Mouse (Mus musculus) myocyte (in vitro differentiated cells): ENCODE results near the gene 4931406P16Rik. TPM values are rescaled to one million over a fixed set of nuclear protein-coding genes. Genes with fewer than 3 reads are reported as not detected.

Experiments used
- H3K27me3 ChIP-seq: one replicate; pipeline ENCODE4 v1.6.1; 2011; ENCODE audit not compliant: control insufficient read depth, insufficient read depth, insufficient read length
- H3K36me3 ChIP-seq: one replicate; pipeline ENCODE4 v1.6.1; 2011; ENCODE audit not compliant: control insufficient read depth, insufficient read depth
- H3K4me2 ChIP-seq: one replicate; pipeline ENCODE4 v1.6.1; 2011; ENCODE audit warnings: low read depth, control low read depth
- H3K4me3 ChIP-seq: one replicate; pipeline ENCODE4 v1.5.1; 2011; ENCODE audit warnings: mild to moderate bottlenecking, control low read depth, moderate library complexity
- H3K79me2 ChIP-seq: one replicate; pipeline ENCODE4 v1.6.1; 2011; ENCODE audit not compliant: control insufficient read depth, insufficient read depth
- H3ac ChIP-seq: one replicate; pipeline ENCODE4 v1.6.1; 2011; ENCODE audit not compliant: control insufficient read depth, insufficient read length
- CEBPB ChIP-seq: IDR thresholded peaks from 2 replicates; pipeline ENCODE4 v1.6.1; 2011; ENCODE audit warnings: mild to moderate bottlenecking, moderate library complexity; ENCODE audit not compliant: poor library complexity, insufficient read depth, severe bottlenecking
- E2F4 ChIP-seq: IDR thresholded peaks from one replicate; pipeline ENCODE4 v1.6.1; 2011; ENCODE audit warnings: mild to moderate bottlenecking, control low read depth, moderate library complexity; ENCODE audit not compliant: insufficient read depth
- MAX ChIP-seq: IDR thresholded peaks from one replicate; pipeline ENCODE4 v1.6.1; 2011; ENCODE audit warnings: low read depth, mild to moderate bottlenecking, control low read depth
- MYOD1 ChIP-seq, 3 experiments: IDR thresholded peaks; one replicate each; pipeline ENCODE4 v1.6.1; 2011; ENCODE audit warnings: control low read depth in 2 of 3, low read depth in 2 of 3, mild to moderate bottlenecking in 2 of 3, moderate library complexity in 1 of 3; ENCODE audit not compliant: insufficient read length in 2 of 3, control insufficient read depth in 1 of 3
- MYOG ChIP-seq, 3 experiments: IDR thresholded peaks; one replicate each; pipeline ENCODE4 v1.6.1; 2011; ENCODE audit warnings: control low read depth in 2 of 3, low read depth in 2 of 3, mild to moderate bottlenecking in 2 of 3; ENCODE audit not compliant: insufficient read length in 2 of 3, control insufficient read depth in 1 of 3, insufficient read depth in 1 of 3
- POLR2A ChIP-seq: IDR thresholded peaks from one replicate; pipeline ENCODE4 v1.6.1; 2011; ENCODE audit warnings: low read depth, mild to moderate bottlenecking, control low read depth, moderate library complexity; ENCODE audit not compliant: insufficient read length
- POLR2AphosphoS2 ChIP-seq: IDR thresholded peaks from one replicate; pipeline ENCODE4 v1.6.1; 2011; ENCODE audit warnings: low read depth, control low read depth; ENCODE audit not compliant: insufficient read length
- REST ChIP-seq: IDR thresholded peaks from one replicate; pipeline ENCODE4 v1.6.1; 2011; ENCODE audit warnings: mild to moderate bottlenecking, control low read depth, moderate library complexity; ENCODE audit not compliant: insufficient read depth, insufficient read length
- SRF ChIP-seq: IDR thresholded peaks from one replicate; pipeline ENCODE4 v1.6.1; 2011; ENCODE audit warnings: low read depth; ENCODE audit not compliant: control insufficient read depth, insufficient read length
- TCF12 ChIP-seq: IDR thresholded peaks from one replicate; pipeline ENCODE4 v1.6.1; 2011; ENCODE audit warnings: mild to moderate bottlenecking, control low read depth; ENCODE audit not compliant: poor library complexity, insufficient read depth, severe bottlenecking
- TCF3 ChIP-seq: IDR thresholded peaks from one replicate; pipeline ENCODE4 v1.6.1; 2011; ENCODE audit warnings: low read depth, control low read depth; ENCODE audit not compliant: insufficient read length
- USF1 ChIP-seq: IDR thresholded peaks from one replicate; pipeline ENCODE4 v1.6.1; 2011; ENCODE audit warnings: low read depth, mild to moderate bottlenecking, control low read depth, moderate library complexity
- polyA plus RNA-seq: library from polyadenylated mRNA; unstranded; fragments of >200 nt; fragmentation: generic; extraction: Trizol; gene quantifications from one replicate; pipeline ENCODE4 v1.2.1, GENCODE M21; 2012; ENCODE audit warnings: missing spikeins

The 4931406P16Rik gene
- polyA plus RNA-seq, 1 experiment = 14.5 TPM

GRCm38 (mm10) chr7:34319123-34319522 is 5.8 kb upstream of the 4931406P16Rik start:
- TF ChIP-seq TCF12 (no peak), USF1 (peak; percentile 68)
- Histone ChIP-seq H3K36me3 (no peaks in the 10 kb centered on the region), H3ac (no peak overlapping the region), H3K4me3 (no peak overlapping the region), H3K27me3 (no peaks in the 10 kb centered on the region), H3K79me2 (no peaks in the 10 kb centered on the region), H3K4me2 (peak overlapping the region; percentile 31)

- Histone ChIP-seq H3K4me3 (no peak overlapping the region), H3ac (no peak overlapping the region), H3K36me3 (no peaks in the 10 kb centered on the region), H3K4me2 (peak overlapping the region; percentile 31), H3K27me3 (no peaks in the 10 kb centered on the region), H3K79me2 (no peaks in the 10 kb centered on the region)
- TF ChIP-seq CEBPB (no peak), USF1 (no peak), SRF (peak; percentile 52), MYOG (IDR thresholded peaks at IDR 0.05; ENCODE audit: control insufficient read depth in 1 of 3, insufficient read depth in 1 of 3, insufficient read length in 2 of 3, low read depth in 2 of 3) (peak in 2 of 3 experiments; percentile 78 to 82), MYOD1 (IDR thresholded peaks at IDR 0.05; ENCODE audit: control insufficient read depth in 1 of 3, insufficient read length in 2 of 3, low read depth in 2 of 3) (peak in 2 of 3 experiments; percentile 75 to 82), MAX (no peak), TCF3 (no peak)
These were observed 4.6 kb upstream of the 4931406P16Rik start for GRCm38 (mm10) chr7:34317901-34318476.

- TF ChIP-seq REST (no peak), TCF12 (no peak), MYOG (IDR thresholded peaks at IDR 0.05; ENCODE audit: control insufficient read depth in 1 of 3, insufficient read depth in 1 of 3, insufficient read length in 2 of 3, low read depth in 2 of 3) (no peak), E2F4 (no peak), POLR2A (no peak), POLR2AphosphoS2 (no peak), MYOD1 (IDR thresholded peaks at IDR 0.05; ENCODE audit: control insufficient read depth in 1 of 3, insufficient read length in 2 of 3, low read depth in 2 of 3) (no peak), USF1 (no peak), SRF (no peak), TCF3 (no peak), CEBPB (no peak), MAX (no peak)
- H3K79me2 ChIP-seq = peaks cover 49% of the 10 kb centered on the region
- H3K4me3 ChIP-seq = peak overlapping the region; percentile 36
- no peaks in the 10 kb centered on the region for H3K27me3 ChIP-seq
- H3K4me2 ChIP-seq = peak overlapping the region; percentile 78
- no peaks in the 10 kb centered on the region for H3K36me3 ChIP-seq
- H3ac ChIP-seq = peak overlapping the region; percentile 66
These were observed 437 bp downstream of the 4931406P16Rik start for GRCm38 (mm10) chr7:34312786-34313442.

GRCm38 (mm10) chr7:34309186-34309764 is 4.1 kb downstream of the 4931406P16Rik start:
- Histone ChIP-seq H3K36me3 (no peaks in the 10 kb centered on the region), H3K4me3 (no peak overlapping the region), H3K79me2 (peaks cover 86% of the 10 kb centered on the region), H3K4me2 (peak overlapping the region; percentile 24), H3ac (no peak overlapping the region), H3K27me3 (no peaks in the 10 kb centered on the region)
- TF ChIP-seq MAX (no peak), SRF (no peak), USF1 (no peak), POLR2AphosphoS2 (no peak), MYOG (IDR thresholded peaks at IDR 0.05; ENCODE audit: control insufficient read depth in 1 of 3, insufficient read depth in 1 of 3, insufficient read length in 2 of 3, low read depth in 2 of 3) (no peak), REST (no peak), MYOD1 (IDR thresholded peaks at IDR 0.05; ENCODE audit: control insufficient read depth in 1 of 3, insufficient read length in 2 of 3, low read depth in 2 of 3) (no peak), POLR2A (no peak), TCF3 (no peak), TCF12 (no peak), E2F4 (no peak), CEBPB (no peak)

- no peak for TF ChIP-seq MYOD1 (IDR thresholded peaks at IDR 0.05; ENCODE audit: control insufficient read depth in 1 of 3, insufficient read length in 2 of 3, low read depth in 2 of 3)
- no peak for TF ChIP-seq CEBPB
- no peak for TF ChIP-seq POLR2AphosphoS2
- TF ChIP-seq E2F4 = no peak
- TF ChIP-seq REST = no peak
- TF ChIP-seq MAX = no peak
- TF ChIP-seq USF1 = no peak
- no peak for TF ChIP-seq TCF3
- no peak for TF ChIP-seq MYOG (IDR thresholded peaks at IDR 0.05; ENCODE audit: control insufficient read depth in 1 of 3, insufficient read depth in 1 of 3, insufficient read length in 2 of 3, low read depth in 2 of 3)
- TF ChIP-seq SRF = no peak
- Histone ChIP-seq H3K36me3 (no peaks in the 10 kb centered on the region), H3K27me3 (no peaks in the 10 kb centered on the region), H3K4me3 (no peak overlapping the region), H3ac (no peak overlapping the region), H3K79me2 (peaks cover 93% of the 10 kb centered on the region), H3K4me2 (no peak overlapping the region)
These were observed 4.8 kb downstream of the 4931406P16Rik start for GRCm38 (mm10) chr7:34308586-34308985.
